Mouse (Mus musculus): ENCODE measurements around the gene Cpm. TPM values are rescaled to one million over a fixed set of nuclear protein-coding genes. Genes with fewer than 3 reads are reported as not detected.

Gene Cpm
- polyA plus RNA-seq, 1 experiment from 2014 or later, result 7.1 TPM

- Histone ChIP-seq H3K27me3 (replicated peaks) (peaks cover 54% of the 10 kb centered on the region), H3K36me3 (replicated peaks) (no peaks in the 10 kb centered on the region), H3K27ac (no peak overlapping the region), H3K9me3 (no peaks in the 10 kb centered on the region), H3K4me1 (peaks cover 15% of the 10 kb centered on the region), H3K4me2 (no peak overlapping the region), H3K4me3 (no peak overlapping the region), H3K9ac (no peak overlapping the region)
- no peak for ATAC-seq (replicated peaks)
- 28% methylated on average over 8 of the region's 8 CpGs for WGBS
These were observed 876 bp downstream of the Cpm start for GRCm38 (mm10) chr10:117630176-117630575.

GRCm38 (mm10) chr10:117630810-117631209, 1.5 kb downstream of the Cpm start:
- Histone ChIP-seq H3K9ac (no peak overlapping the region), H3K36me3 (replicated peaks) (no peaks in the 10 kb centered on the region), H3K4me3 (no peak overlapping the region), H3K9me3 (no peaks in the 10 kb centered on the region), H3K27me3 (replicated peaks) (peaks cover 52% of the 10 kb centered on the region), H3K27ac (no peak overlapping the region), H3K4me2 (no peak overlapping the region), H3K4me1 (peaks cover 15% of the 10 kb centered on the region)
- ATAC-seq (replicated peaks), result no peak
- WGBS, result 63% methylated on average over 2 of the region's 2 CpGs

DNA sequence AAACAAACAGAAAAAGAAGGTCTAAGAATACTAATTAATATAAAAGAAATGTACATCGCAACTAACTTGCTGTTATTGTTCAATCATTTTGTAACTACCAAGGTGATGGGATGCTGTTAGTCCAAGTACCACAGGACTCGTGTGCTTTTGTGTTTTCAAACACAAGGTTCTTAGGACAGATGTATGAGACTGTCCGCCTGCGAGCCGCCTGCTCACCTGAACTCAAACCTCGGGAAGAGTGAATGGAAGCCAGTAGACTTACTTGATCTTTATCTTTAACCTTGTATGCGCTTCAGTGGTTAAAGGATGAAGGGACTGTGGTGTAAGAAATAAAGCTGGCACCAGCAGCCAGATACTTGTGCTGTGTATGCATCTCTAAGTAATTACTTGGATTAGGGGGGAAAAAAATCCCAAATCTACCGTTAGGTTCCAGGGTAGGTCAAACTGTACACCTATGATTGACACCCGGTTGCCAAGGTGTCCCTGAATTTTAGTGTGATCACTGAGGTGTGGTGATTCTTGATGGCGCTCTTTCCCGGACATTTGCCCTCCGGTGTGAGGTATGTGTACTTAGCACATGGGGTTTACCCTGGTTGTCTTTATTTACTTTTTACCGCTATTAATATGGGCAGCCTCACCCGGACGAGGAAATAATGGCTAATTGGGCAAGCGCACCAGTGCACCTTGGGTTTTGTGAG, 2.4 kb downstream of the Cpm start:
- no peaks in the 10 kb centered on the region for H3K9me3 ChIP-seq
- H3K4me1 ChIP-seq, result peaks cover 15% of the 10 kb centered on the region
- no peak overlapping the region for H3K4me3 ChIP-seq
- 87% methylated on average over 16 of the region's 16 CpGs for WGBS
- H3K9ac ChIP-seq, result no peak overlapping the region
- H3K36me3 ChIP-seq (replicated peaks), result no peaks in the 10 kb centered on the region
- no peak overlapping the region for H3K27ac ChIP-seq
- peaks cover 50% of the 10 kb centered on the region for H3K27me3 ChIP-seq (replicated peaks)
- H3K4me2 ChIP-seq, result no peak overlapping the region
- no peak for ATAC-seq (replicated peaks)

GRCm38 (mm10) chr10:117632394-117632793, 3.1 kb downstream of the Cpm start:
- Histone ChIP-seq H3K27ac (no peak overlapping the region), H3K4me1 (peaks cover 15% of the 10 kb centered on the region), H3K9ac (no peak overlapping the region), H3K27me3 (replicated peaks) (peaks cover 45% of the 10 kb centered on the region), H3K36me3 (replicated peaks) (no peaks in the 10 kb centered on the region), H3K4me2 (no peak overlapping the region), H3K4me3 (no peak overlapping the region), H3K9me3 (no peaks in the 10 kb centered on the region)
- 88% methylated on average over 4 of the region's 4 CpGs for WGBS
- ATAC-seq (replicated peaks), result no peak

- peaks cover 14% of the 10 kb centered on the region for H3K4me1 ChIP-seq
- H3K4me3 ChIP-seq, result no peak overlapping the region
- H3K27me3 ChIP-seq (replicated peaks), result peaks cover 35% of the 10 kb centered on the region
- no peak overlapping the region for H3K9ac ChIP-seq
- H3K36me3 ChIP-seq (replicated peaks), result no peaks in the 10 kb centered on the region
- no peak overlapping the region for H3K4me2 ChIP-seq
- no peak overlapping the region for H3K27ac ChIP-seq
- no peak for ATAC-seq (replicated peaks)
- WGBS, result 92% methylated on average over 5 of the region's 5 CpGs
- no peaks in the 10 kb centered on the region for H3K9me3 ChIP-seq
These were observed 4.4 kb downstream of the Cpm start for GRCm38 (mm10) chr10:117633564-117634208.

DNA sequence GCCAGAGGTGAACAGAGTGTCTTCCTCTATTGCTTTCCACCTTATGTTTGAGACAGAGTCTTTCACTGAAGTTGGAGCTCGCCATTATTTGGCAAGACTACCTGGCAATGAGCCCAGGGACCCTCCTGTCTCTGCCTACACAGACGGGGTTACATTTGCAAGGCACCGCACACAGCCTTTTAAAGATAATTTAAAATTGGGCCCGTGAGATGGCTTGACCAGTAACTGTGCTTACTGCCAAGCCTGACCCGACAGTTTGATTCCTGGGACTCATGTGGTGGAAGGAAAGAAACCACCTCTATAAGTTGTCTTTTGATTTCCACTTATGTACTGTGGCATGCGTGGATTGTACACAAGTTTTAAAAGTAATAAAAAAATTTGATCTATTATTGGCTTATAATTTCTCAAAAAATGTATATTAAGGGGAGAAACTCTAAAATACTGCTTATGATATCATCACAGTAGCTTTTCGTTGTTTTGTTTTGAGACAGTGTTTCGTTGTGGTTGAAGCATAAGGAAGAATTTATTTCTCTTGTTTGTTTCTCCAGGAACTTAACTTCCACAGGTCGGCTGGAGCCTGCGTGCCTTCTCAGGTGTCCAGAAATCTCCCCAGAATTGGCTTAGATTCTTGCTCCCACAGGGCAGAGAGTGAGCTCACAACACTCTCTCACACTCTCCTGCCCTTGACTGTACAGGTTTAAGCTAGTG, 5.2 kb downstream of the Cpm start:
- peaks cover 27% of the 10 kb centered on the region for H3K27me3 ChIP-seq (replicated peaks)
- no peak overlapping the region for H3K4me3 ChIP-seq
- no peaks in the 10 kb centered on the region for H3K36me3 ChIP-seq (replicated peaks)
- peaks cover 7% of the 10 kb centered on the region for H3K4me1 ChIP-seq
- no peak for ATAC-seq (replicated peaks)
- no peaks in the 10 kb centered on the region for H3K9me3 ChIP-seq
- H3K9ac ChIP-seq, result no peak overlapping the region
- H3K4me2 ChIP-seq, result no peak overlapping the region
- no peak overlapping the region for H3K27ac ChIP-seq
- WGBS, result 88% methylated on average over 10 of the region's 10 CpGs

DNA sequence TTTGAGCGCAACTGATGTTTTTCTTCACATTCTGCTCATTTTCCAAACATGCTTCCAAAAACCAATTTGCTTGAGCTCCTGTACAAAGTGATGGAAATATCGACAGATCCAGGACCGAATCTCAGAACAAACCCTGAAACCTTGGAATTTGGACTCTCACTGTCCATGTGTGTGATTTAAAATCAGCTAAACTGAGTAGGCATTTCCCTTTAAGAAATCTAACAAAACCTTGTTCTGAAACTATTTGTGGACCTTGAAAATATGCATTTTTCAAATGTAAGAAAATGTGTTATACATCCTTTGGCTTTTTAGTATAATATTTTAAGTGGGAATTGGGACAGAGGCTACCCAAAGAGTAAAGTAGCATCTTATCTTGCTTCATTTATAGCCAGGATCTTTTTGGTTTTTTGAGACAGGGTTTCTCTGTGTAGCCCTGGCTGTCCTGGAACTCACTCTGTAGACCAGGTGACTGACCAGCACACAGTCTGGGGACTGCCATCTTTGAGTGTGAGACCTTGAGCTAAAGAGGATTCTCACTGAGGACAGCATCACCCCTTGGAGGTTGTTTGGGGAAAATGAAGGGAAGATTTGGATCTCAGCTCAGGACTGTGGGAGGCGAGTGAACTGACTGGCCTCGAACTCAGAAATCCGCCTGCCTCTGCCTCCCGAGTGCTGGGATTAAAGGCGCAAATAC, 5.9 kb downstream of the Cpm start:
- H3K27ac ChIP-seq, result no peak overlapping the region
- H3K27me3 ChIP-seq (replicated peaks), result peaks cover 21% of the 10 kb centered on the region
- no peak overlapping the region for H3K4me2 ChIP-seq
- H3K9me3 ChIP-seq, result no peaks in the 10 kb centered on the region
- ATAC-seq (replicated peaks), result no peak
- WGBS, result 95% methylated on average over 8 of the region's 8 CpGs
- H3K4me1 ChIP-seq, result no peaks in the 10 kb centered on the region
- H3K4me3 ChIP-seq, result no peak overlapping the region
- no peak overlapping the region for H3K9ac ChIP-seq
- no peaks in the 10 kb centered on the region for H3K36me3 ChIP-seq (replicated peaks)

DNA sequence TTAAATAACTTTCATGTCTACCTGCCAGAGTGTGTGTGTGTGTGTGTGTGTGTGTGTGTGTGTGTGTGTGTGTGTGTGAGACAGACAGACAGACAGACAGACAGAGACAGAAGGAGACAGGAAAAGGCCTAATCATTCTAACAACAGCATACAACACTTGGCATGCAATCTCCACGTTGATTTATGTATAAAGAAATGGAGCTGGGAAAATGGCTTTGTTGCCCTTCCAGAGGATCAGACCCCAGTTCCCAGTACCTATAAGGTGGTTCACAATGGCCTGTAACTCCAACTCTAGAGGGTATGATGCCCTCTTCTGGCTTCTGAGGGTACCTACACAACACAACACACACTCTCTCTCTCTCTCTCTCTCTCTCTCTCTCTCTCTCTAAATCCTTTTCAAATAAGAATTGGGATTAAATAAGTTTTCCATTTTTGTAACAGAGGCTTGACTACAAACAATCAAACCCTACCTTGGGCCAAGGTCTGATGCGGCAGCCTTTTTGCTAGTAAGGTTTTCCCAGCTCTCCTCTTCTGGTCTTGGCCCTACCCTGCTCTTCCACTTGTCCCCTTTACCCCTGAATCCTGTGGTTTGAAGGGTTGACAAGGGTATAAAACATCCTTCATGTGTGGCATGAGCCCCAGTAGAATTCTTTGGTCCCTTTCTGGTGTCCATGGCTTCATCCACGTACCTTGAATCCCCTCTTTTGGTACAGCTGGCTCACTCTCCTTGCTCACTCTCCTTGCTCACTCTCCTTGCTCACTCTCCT, 6.7 kb downstream of the Cpm start:
- Histone ChIP-seq H3K4me3 (no peak overlapping the region), H3K27me3 (replicated peaks) (peaks cover 13% of the 10 kb centered on the region), H3K9ac (no peak overlapping the region), H3K36me3 (replicated peaks) (no peaks in the 10 kb centered on the region), H3K4me2 (no peak overlapping the region), H3K9me3 (no peaks in the 10 kb centered on the region), H3K27ac (no peak overlapping the region), H3K4me1 (no peaks in the 10 kb centered on the region)
- no peak for ATAC-seq (replicated peaks)
- 92% methylated on average over 3 of the region's 3 CpGs for WGBS

- H3K9ac ChIP-seq, result no peak overlapping the region
- no peak for ATAC-seq (replicated peaks)
- 0 out of 2 replicates have a peak, but pooled peaks cover 3% of the 10 kb centered on the region for H3K27me3 ChIP-seq (replicated peaks)
These were observed 7.9 kb downstream of the Cpm start for GRCm38 (mm10) chr10:117637062-117637744.

GRCm38 (mm10) chr10:117637745-117638577, 8.7 kb downstream of the Cpm start:
- H3K9ac ChIP-seq, result no peak overlapping the region
- H3K27me3 ChIP-seq (replicated peaks), result no peaks in the 10 kb centered on the region
- no peaks in the 10 kb centered on the region for H3K9me3 ChIP-seq
- WGBS, result 81% methylated on average over 9 of the region's 9 CpGs
- H3K27ac ChIP-seq, result no peak overlapping the region
- H3K4me3 ChIP-seq, result no peak overlapping the region
- no peaks in the 10 kb centered on the region for H3K4me1 ChIP-seq
- ATAC-seq (replicated peaks), result no peak
- no peak overlapping the region for H3K4me2 ChIP-seq
- H3K36me3 ChIP-seq (replicated peaks), result no peaks in the 10 kb centered on the region

More at GRCm38 (mm10) chr10:117637062-117637744, 7.9 kb downstream of the Cpm start:
- H3K9me3 ChIP-seq, result no peaks in the 10 kb centered on the region
- no peak overlapping the region for H3K4me3 ChIP-seq
- H3K4me1 ChIP-seq, result no peaks in the 10 kb centered on the region
- H3K36me3 ChIP-seq (replicated peaks), result no peaks in the 10 kb centered on the region
- H3K27ac ChIP-seq, result no peak overlapping the region
- no peak overlapping the region for H3K4me2 ChIP-seq
- WGBS, result 79% methylated on average over 9 of the region's 9 CpGs
